Mouse (Mus musculus) heart, postnatal 10 days (tissue): ENCODE measurements around the gene Tcfl5. TPM values are rescaled to one million over a fixed set of nuclear protein-coding genes. Genes with fewer than 3 reads are reported as not detected.

Experiments
- DNase-seq, 2 experiments: peaks; one replicate each; pipeline ENCODE4 v3.0.0; 2021
- intact Hi-C: fragments of 180-260 bp; cut with DNase I; formaldehyde crosslinking; loops from one replicate; pipeline ENCODE4 v1.15.1; 2025
- total RNA-seq, 2 experiments: library from RNA; stranded (reverse); gene quantifications; 2 replicates each; pipeline ENCODE4 v1.2.3; 2021

Gene Tcfl5
- total RNA-seq: under 1 TPM in 1 of 2 experiments, not detected in 1; 0.22 TPM

- no peak for DNase-seq
- intact Hi-C loops: no loop called here
Observed at GRCm38 (mm10) chr2:180642555-180643260, at the start of gene Tcfl5. Gene Tcfl5 (minus strand): TSS chr2:180642708.

- intact Hi-C loops: no loop called here
- DNase-seq: no peak
Observed at GRCm38 (mm10) chr2:180689841-180690240, 47.3 kb upstream of the Tcfl5 start.

DNA sequence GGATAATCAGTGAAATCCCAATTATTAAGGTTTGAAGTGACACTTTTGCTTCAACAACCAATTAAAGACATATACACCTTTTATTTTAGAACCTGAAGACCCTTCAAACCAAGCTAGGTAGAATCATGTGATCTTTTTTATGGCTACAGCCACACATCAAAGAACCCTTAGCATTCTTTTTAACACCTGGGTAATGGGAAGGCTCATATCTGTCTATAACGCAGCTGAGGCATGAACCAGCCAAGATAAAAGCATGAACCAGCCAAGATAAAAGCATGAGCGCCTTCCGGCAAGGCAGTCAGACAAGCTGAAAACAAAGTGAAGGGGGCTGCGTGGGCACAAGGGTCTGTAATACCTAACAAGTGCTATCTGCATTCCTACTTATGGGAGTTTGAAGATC is 41.5 kb upstream of the Tcfl5 start:
- DNase-seq: no peak
- intact Hi-C loops: no loop called here

DNA sequence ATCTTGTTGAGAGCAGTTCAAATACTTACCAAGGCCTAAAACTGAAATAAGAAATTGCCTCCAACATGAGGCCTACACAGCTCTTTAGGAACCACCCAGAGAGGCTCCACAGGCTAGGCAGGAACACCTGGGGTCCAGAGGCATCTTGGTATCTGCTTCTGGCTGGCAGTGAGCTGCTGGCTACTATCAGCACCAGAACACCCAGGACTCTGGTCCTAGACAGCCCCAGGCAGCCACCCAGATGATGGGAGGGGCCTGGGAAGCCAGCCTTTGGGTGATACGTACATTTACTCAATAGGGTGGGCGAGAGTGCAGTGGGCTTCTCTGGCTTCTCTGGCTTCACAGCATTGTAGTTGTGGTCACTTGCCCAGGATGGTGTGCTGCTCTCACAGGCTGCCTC is 41.0 kb upstream of the Tcfl5 start:
- no peak for DNase-seq
- intact Hi-C loops: no loop called here

DNA sequence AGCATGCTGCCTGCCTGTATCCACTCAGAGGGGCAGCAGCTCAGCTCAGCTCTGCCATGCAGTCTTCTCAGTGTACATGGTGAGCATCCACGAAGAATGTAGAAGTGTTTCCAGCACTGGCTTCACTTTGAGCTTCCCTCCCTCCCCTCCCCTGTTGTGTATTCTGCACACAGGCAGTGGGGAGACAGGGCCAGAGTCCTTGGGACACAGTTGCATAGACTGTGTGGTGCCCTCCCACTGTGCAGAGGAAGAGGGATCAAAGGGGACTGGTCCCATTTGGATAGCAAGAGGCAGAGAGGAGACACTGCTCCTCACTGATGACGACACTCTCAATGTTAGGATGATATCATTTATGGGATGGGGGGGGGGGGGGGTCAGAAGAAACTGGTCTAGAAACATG is 38.7 kb upstream of the Tcfl5 start:
- no peak for DNase-seq
- intact Hi-C loops: no loop called here

DNA sequence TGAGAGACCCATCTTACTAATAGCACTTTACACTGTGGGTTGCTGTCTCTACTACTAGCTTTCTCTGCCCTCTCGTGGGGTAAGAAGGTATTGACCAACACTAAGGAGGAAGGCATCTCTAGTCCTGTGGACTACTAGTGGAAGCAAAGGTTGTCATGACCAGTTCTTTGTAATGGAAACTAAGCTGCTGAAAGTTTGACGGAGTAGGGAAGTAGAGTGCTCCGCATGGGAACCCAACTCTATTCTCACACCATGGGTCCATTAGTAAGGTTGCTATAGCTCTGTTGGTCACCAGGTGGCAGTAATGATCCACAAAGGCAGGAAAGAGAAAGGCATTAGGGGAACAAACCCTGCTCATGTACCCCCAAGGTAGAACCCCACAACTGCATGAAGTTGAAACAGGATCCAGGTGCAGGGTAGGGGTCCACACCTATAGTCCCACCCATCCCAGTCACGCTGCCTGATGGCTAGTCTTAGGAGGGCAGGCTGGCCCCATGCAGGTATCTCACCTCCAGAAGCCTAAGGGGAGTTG is 36.2 kb upstream of the Tcfl5 start:
- intact Hi-C loops: loop anchor here (1.0 to 2.0 kb wide), 2 partner anchors 32 to 67 kb away; partner anchors contain the start of gene Gid8
- DNase-seq: peak; percentile 82 to 88

- intact Hi-C loops: no loop called here
- no peak for DNase-seq
Observed at GRCm38 (mm10) chr2:180676706-180677105, 34.2 kb upstream of the Tcfl5 start.

- DNase-seq: no peak
- intact Hi-C loops: no loop called here
Observed at GRCm38 (mm10) chr2:180662008-180662407, 19.5 kb upstream of the Tcfl5 start.

DNA sequence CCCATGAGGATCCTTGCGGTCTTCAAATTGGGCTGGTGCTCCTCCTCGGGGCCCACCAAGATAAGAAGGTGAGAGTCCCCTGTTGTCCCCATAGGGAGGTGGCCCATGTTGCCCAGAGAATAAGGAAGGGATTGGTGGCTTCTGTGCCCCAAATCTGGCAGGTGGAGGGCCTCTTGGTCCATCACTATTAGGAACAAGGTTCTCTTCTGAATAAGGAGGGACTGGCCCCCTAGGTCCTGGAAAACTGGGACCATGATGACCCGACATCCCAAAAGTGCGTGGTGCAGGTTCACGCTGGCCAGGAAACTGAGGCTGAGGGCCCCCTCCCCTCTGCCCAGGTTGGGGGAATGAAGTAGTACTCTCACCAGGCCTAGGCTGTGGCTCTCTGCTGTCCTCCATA is 18.0 kb upstream of the Tcfl5 start:
- DNase-seq: no peak
- intact Hi-C loops: no loop called here

- intact Hi-C loops: no loop called here
- DNase-seq: no peak
Observed at GRCm38 (mm10) chr2:180659353-180660150, 17.0 kb upstream of the Tcfl5 start.

GRCm38 (mm10) chr2:180658381-180658780 is 15.9 kb upstream of the Tcfl5 start:
- intact Hi-C loops: no loop called here
- no peak for DNase-seq

GRCm38 (mm10) chr2:180657394-180658013 is 15.0 kb upstream of the Tcfl5 start:
- intact Hi-C loops: loop anchor here (1.0 kb wide), 1 partner anchor 88 kb away; no protein-coding TSS in a partner anchor
- DNase-seq: peak; percentile 83 to 90

DNA sequence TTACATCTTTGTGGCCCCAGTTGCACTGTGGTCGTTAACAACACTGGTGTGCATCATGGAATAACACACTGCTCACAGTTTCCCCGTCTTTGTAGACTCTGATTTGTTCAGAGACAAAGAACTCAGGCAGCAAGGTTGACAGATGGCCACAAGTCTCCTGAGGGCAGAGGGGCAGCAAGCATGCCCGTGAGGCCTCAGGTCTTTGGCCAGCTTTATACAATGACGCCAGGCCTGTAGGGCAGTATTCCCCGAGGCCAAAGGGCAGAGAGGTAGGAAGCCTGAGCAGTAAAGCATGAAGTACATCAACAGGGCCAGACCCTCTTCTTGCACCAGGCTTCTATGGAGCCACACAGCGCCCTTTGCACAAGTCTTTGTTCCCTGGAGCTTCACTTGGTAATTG is 12.6 kb upstream of the Tcfl5 start:
- DNase-seq: no peak
- intact Hi-C loops: no loop called here

GRCm38 (mm10) chr2:180654666-180655065 is 12.2 kb upstream of the Tcfl5 start:
- DNase-seq: no peak

GRCm38 (mm10) chr2:180646841-180647240 is 4.3 kb upstream of the Tcfl5 start:
- intact Hi-C loops: no loop called here
- DNase-seq: no peak

More at GRCm38 (mm10) chr2:180654666-180655065, 12.2 kb upstream of the Tcfl5 start:
- intact Hi-C loops: no loop called here

- no peak for DNase-seq
- intact Hi-C loops: no loop called here
Observed at GRCm38 (mm10) chr2:180643626-180644025, 1.1 kb upstream of the Tcfl5 start.

DNA sequence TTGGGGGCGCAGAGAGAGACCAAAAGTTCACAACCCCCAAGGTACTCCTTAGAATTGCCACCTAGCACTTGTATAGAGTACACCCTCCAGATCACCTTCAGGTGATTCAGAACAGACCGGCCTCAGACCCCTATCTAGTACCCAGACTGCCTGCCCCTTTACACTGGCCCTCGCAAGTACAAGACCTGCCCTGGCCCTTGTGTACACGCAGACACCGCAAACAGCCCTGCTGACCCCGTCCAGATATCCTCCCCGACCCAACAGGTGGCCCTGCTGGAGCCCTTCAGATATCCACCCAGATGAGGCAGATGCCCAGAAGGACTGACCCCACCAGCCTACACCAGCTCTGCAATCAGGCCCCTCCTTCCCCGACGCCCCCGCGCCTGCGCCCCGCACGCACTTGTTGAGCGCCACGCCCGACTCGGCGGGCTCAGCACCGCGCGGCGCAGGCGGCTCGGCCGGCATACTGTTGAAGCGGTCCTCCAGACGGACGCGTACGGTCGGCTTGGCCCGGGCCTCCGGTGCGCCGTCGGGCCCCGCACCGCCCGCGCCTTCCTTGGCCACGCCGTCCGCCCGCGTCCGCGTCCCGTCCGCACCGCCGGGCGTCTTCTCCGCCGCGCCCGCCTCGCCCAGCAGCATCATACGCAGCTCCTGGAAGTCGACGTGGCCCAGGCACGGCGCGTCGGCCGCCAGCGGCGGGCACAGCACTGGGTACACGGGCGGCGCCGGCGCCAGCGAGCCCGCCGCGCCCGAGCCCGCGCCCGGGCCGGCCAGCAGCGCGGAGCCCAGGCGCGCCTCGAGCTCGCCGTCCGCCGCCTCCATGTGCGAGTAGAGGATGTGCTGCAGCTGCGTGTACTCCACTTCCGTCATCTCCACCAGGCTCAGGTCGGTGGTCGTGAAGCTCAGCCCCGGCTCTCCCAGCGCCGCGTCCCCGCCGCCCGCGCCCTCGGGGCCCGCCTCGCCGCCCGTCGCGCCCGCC is 643 bp downstream of the Tcfl5 start:
- intact Hi-C loops: no loop called here
- no peak for DNase-seq

- no peak for DNase-seq
- intact Hi-C loops: no loop called here
Observed at GRCm38 (mm10) chr2:180611882-180612281, 30.6 kb downstream of the Tcfl5 start.

GRCm38 (mm10) chr2:180610283-180610682 is 32.2 kb downstream of the Tcfl5 start:
- no peak for DNase-seq
- intact Hi-C loops: no loop called here

DNA sequence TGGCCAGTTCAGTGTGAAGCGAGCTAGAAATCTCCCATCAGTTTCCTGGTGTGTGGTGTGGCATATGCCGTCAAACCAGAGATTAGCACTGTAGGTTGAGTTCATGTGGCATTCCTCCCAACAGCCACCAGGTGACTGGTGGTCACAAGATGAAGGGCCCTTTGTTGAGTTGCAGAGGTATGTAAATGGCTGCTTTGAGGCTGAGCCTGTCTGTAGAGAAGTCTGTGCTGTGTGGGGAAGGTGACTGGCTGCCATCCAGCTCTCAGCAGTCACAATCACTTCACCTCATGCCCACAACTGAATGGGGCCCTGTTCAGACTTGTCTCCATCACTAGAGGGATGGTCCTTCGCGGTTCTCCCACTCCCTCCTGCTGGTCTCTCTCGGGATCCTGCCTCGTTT is 37.7 kb downstream of the Tcfl5 start:
- intact Hi-C loops: no loop called here
- DNase-seq: no peak
